Mouse (Mus musculus): ENCODE measurements around the gene Gprasp2.
"Not testable (repeated sequence)": the region's sequence is repeated elsewhere in the genome, so short reads cannot be mapped to it uniquely, and the experiment has no call there.

Gene Gprasp2

GRCm38 (mm10) chrX:135838521-135839360 lies at the start of gene Gprasp2:
TSS of gene Gprasp2 (plus strand) at chrX:135839034.
- DNase-seq (ENCODE audit: low spot score in 2 of 2) = not testable (repeated sequence)

GRCm38 (mm10) chrX:135791536-135791935 lies 47.3 kb upstream of the Gprasp2 start:
- no peak for DNase-seq (ENCODE audit: low spot score in 2 of 2)

- DNase-seq (ENCODE audit: low spot score in 2 of 2) = no peak
Observed at GRCm38 (mm10) chrX:135792326-135792725, 46.5 kb upstream of the Gprasp2 start.

- peak in 1 of 2 experiments; percentile 19 for DNase-seq (ENCODE audit: low spot score in 2 of 2)
Observed at GRCm38 (mm10) chrX:135795591-135796304, 43.1 kb upstream of the Gprasp2 start.

GRCm38 (mm10) chrX:135796305-135797211 lies 42.3 kb upstream of the Gprasp2 start:
- DNase-seq (ENCODE audit: low spot score in 2 of 2) = not testable (repeated sequence)

GRCm38 (mm10) chrX:135797212-135797644 lies 41.6 kb upstream of the Gprasp2 start, which contains the start of gene Bhlhb9:
TSS of gene Bhlhb9 (plus strand) at chrX:135797594.
- peak in 1 of 2 experiments; percentile 18 for DNase-seq (ENCODE audit: low spot score in 2 of 2)

- no peak for DNase-seq (ENCODE audit: low spot score in 2 of 2)
Observed at GRCm38 (mm10) chrX:135804149-135804548, 34.7 kb upstream of the Gprasp2 start.

GRCm38 (mm10) chrX:135805780-135806179 lies 33.1 kb upstream of the Gprasp2 start:
- DNase-seq (ENCODE audit: low spot score in 2 of 2) = no peak

- DNase-seq (ENCODE audit: low spot score in 2 of 2) = not testable (repeated sequence)
Observed at GRCm38 (mm10) chrX:135835896-135836295, 2.9 kb upstream of the Gprasp2 start.

GRCm38 (mm10) chrX:135837896-135838295 lies 938 bp upstream of the Gprasp2 start:
- no peak for DNase-seq (ENCODE audit: low spot score in 2 of 2)

- not testable (repeated sequence) for DNase-seq (ENCODE audit: low spot score in 2 of 2)
Observed at GRCm38 (mm10) chrX:135839397-135840391, 860 bp downstream of the Gprasp2 start.

- not testable (repeated sequence) for DNase-seq (ENCODE audit: low spot score in 2 of 2)
Observed at GRCm38 (mm10) chrX:135866806-135867205, 28.0 kb downstream of the Gprasp2 start.

- no peak for DNase-seq (ENCODE audit: low spot score in 2 of 2)
Observed at GRCm38 (mm10) chrX:135876679-135877078, 37.8 kb downstream of the Gprasp2 start.

GRCm38 (mm10) chrX:135879626-135880025 lies 40.8 kb downstream of the Gprasp2 start:
- DNase-seq (ENCODE audit: low spot score in 2 of 2) = no peak

- DNase-seq (ENCODE audit: low spot score in 2 of 2) = peak; percentile 10 to 37
Observed at GRCm38 (mm10) chrX:135885411-135886233, 46.8 kb downstream of the Gprasp2 start.

GRCm38 (mm10) chrX:135886234-135886585 lies 47.4 kb downstream of the Gprasp2 start:
- DNase-seq (ENCODE audit: low spot score in 2 of 2) = no peak
